Mouse (Mus musculus) large intestine, adult 2 months (tissue): ENCODE measurements around the gene Mrpl27. TPM values are rescaled to one million over a fixed set of nuclear protein-coding genes. Genes with fewer than 3 reads are reported as not detected.
"Not testable (repeated sequence)": the region's sequence is repeated elsewhere in the genome, so short reads cannot be mapped to it uniquely, and the experiment has no call there.

Experiments
- DNase-seq: peaks from one replicate; pipeline ENCODE4 v3.0.0-alpha.2; 2012; ENCODE audit warnings: low read depth, low spot score
- WGBS: fragments of 180-500 bp; shearing (Covaris S2); methylation state at CpG from one replicate; pipeline ENCODE4 v1.1.7; 2018; 5-methylcytosine and 5-hydroxymethylcytosine counted together
- polyA plus RNA-seq: library from polyadenylated mRNA; depleted of rRNA; stranded (reverse); fragments of >200 nt; gene quantifications from 2 replicates; pipeline ENCODE4 v1.2.3, GENCODE M21; 2012

Gene Mrpl27
- polyA plus RNA-seq, 1 experiment: 60.7 TPM

GRCm38 (mm10) chr11:94661344-94661743 lies 7.8 kb downstream of the Mrpl27 start:
- 23% methylated on average over 1 of the region's 1 CpGs for WGBS
- no peak for DNase-seq

- DNase-seq: no peak
- 88% methylated on average over 6 of the region's 6 CpGs for WGBS
These were observed 11.7 kb downstream of the Mrpl27 start for GRCm38 (mm10) chr11:94665281-94665680.

GRCm38 (mm10) chr11:94674984-94675383 lies 21.4 kb downstream of the Mrpl27 start:
- 86% methylated on average over 5 of the region's 5 CpGs for WGBS
- no peak for DNase-seq

GRCm38 (mm10) chr11:94675446-94675845 lies 21.9 kb downstream of the Mrpl27 start:
- no peak for DNase-seq

GRCm38 (mm10) chr11:94676308-94676707 lies 22.7 kb downstream of the Mrpl27 start:
- 41% methylated on average over 4 of the region's 4 CpGs for WGBS
- DNase-seq: no peak

More at GRCm38 (mm10) chr11:94675446-94675845, 21.9 kb downstream of the Mrpl27 start:
- 85% methylated on average over 5 of the region's 5 CpGs for WGBS

- peak; percentile 76 for DNase-seq
- under 1% methylated on average over 80 of the region's 82 CpGs for WGBS
These were observed 23.4 kb downstream of the Mrpl27 start, which contains the start of gene Xylt2 for GRCm38 (mm10) chr11:94676754-94677606. Gene Xylt2, minus strand, starts transcription at chr11:94677515.

GRCm38 (mm10) chr11:94677607-94678145 lies 24.1 kb downstream of the Mrpl27 start:
- no peak for DNase-seq
- 28% methylated on average over 15 of the region's 15 CpGs for WGBS

- DNase-seq: no peak
These were observed 27.1 kb downstream of the Mrpl27 start for GRCm38 (mm10) chr11:94680639-94681038.

GRCm38 (mm10) chr11:94681640-94682039 lies 28.1 kb downstream of the Mrpl27 start:
- DNase-seq: no peak
- 71% methylated on average over 4 of the region's 4 CpGs for WGBS

GRCm38 (mm10) chr11:94682427-94682826 lies 28.9 kb downstream of the Mrpl27 start:
- 82% methylated on average over 7 of the region's 7 CpGs for WGBS
- DNase-seq: no peak

GRCm38 (mm10) chr11:94687178-94687577 lies 33.6 kb downstream of the Mrpl27 start:
- no peak for DNase-seq
- WGBS: 72% methylated on average over 6 of the region's 6 CpGs

- DNase-seq: not testable (repeated sequence)
These were observed 38.9 kb downstream of the Mrpl27 start for GRCm38 (mm10) chr11:94692502-94692901.

- DNase-seq: no peak
- WGBS: 68% methylated on average over 6 of the region's 6 CpGs
These were observed 41.9 kb downstream of the Mrpl27 start for GRCm38 (mm10) chr11:94695508-94695907.

- DNase-seq: no peak
- WGBS: 83% methylated on average over 2 of the region's 2 CpGs
These were observed 43.6 kb downstream of the Mrpl27 start for GRCm38 (mm10) chr11:94697140-94697539.

- WGBS: 46% methylated on average over 13 of the region's 13 CpGs
- DNase-seq: no peak
These were observed 44.3 kb downstream of the Mrpl27 start for GRCm38 (mm10) chr11:94697703-94698464.

- no peak for DNase-seq
- WGBS: 88% methylated on average over 3 of the region's 3 CpGs
These were observed 45.8 kb downstream of the Mrpl27 start for GRCm38 (mm10) chr11:94699399-94699798.

GRCm38 (mm10) chr11:94701401-94702215 lies 48.0 kb downstream of the Mrpl27 start:
- no peak for DNase-seq
- 34% methylated on average over 27 of the region's 27 CpGs for WGBS

GRCm38 (mm10) chr11:94702216-94702610 lies 48.6 kb downstream of the Mrpl27 start:
- WGBS: 41% methylated on average over 3 of the region's 3 CpGs
- no peak for DNase-seq

- no peak for DNase-seq
- 48% methylated on average over 7 of the region's 7 CpGs for WGBS
These were observed 50.5 kb downstream of the Mrpl27 start for GRCm38 (mm10) chr11:94704020-94704419.

- no peak for DNase-seq
- 71% methylated on average over 5 of the region's 5 CpGs for WGBS
These were observed 50.9 kb downstream of the Mrpl27 start, which contains the start of gene Gm11541 for GRCm38 (mm10) chr11:94704472-94704871. Gene Gm11541, minus strand, starts transcription at chr11:94704499.
